Mouse (Mus musculus) liver, embryonic 14.5 days (tissue): ENCODE measurements around the gene Bag3. TPM values are rescaled to one million over a fixed set of nuclear protein-coding genes. Genes with fewer than 3 reads are reported as not detected.

Source experiments
- ATAC-seq: fragments of 200-750 bp; cut with Nextera tagmentation; 2 replicates; pipeline ENCODE4 v1.8.0; 2017; ENCODE audit warnings: moderate number of reproducible peaks, mild to moderate bottlenecking, moderate library complexity; ENCODE audit not compliant: insufficient read depth
- DNase-seq, 3 experiments: peaks; one replicate each; pipeline ENCODE4 v3.0.0-alpha.2; 2012 to 2013; ENCODE audit warnings: low read depth in 3 of 3, low spot score in 3 of 3
- H3K27ac ChIP-seq: fragments of 300-500 bp; sonication (generic); 2 replicates; pipeline ENCODE4 v1.5.1; 2014; ENCODE audit warnings: moderate library complexity, mild to moderate bottlenecking, control low read depth, inconsistent platforms
- H3K27me3 ChIP-seq: fragments of 300-500 bp; sonication (generic); 2 replicates; pipeline ENCODE4 v1.6.1; 2014; ENCODE audit warnings: mild to moderate bottlenecking, low read length, moderate library complexity; ENCODE audit not compliant: control insufficient read depth, insufficient read depth
- H3K36me3 ChIP-seq: fragments of 300-500 bp; sonication (generic); replicated peaks from 2 replicates; pipeline ENCODE4 v1.6.1; 2014; ENCODE audit warnings: low read depth; ENCODE audit not compliant: control insufficient read depth, insufficient read depth
- H3K4me1 ChIP-seq, 2 experiments: fragments of 200-500 bp in 1 of 2; fragments of 300-500 bp in 1 of 2; sonication (generic) in 1 of 2; replicated peaks; 2 replicates each; pipeline ENCODE4 v1.6.1; 2012 to 2014; ENCODE audit warnings: antibody characterized with exemption in 1 of 2, inconsistent platforms in 1 of 2, low read length in 1 of 2; ENCODE audit not compliant: control insufficient read depth in 2 of 2, insufficient read depth in 2 of 2
- H3K4me2 ChIP-seq: fragments of 300-500 bp; sonication (generic); 2 replicates; pipeline ENCODE4 v1.6.1; 2014; ENCODE audit warnings: low read depth, mild to moderate bottlenecking, control low read depth, moderate library complexity
- H3K4me3 ChIP-seq, 2 experiments: fragments of 200-500 bp in 1 of 2; fragments of 300-500 bp in 1 of 2; sonication (generic) in 1 of 2; 2 replicates each; pipeline ENCODE4 v1.5.1; 2012 to 2014; ENCODE audit warnings: low read depth in 2 of 2, low read length in 2 of 2, mild to moderate bottlenecking in 2 of 2, control low read depth in 1 of 2, inconsistent platforms in 1 of 2, moderate library complexity in 1 of 2; ENCODE audit not compliant: insufficient read depth in 1 of 2
- H3K9ac ChIP-seq: fragments of 300-500 bp; sonication (generic); replicated peaks from 2 replicates; pipeline ENCODE4 v1.6.1; 2014; ENCODE audit warnings: mild to moderate bottlenecking, control low read depth, moderate library complexity
- H3K9me3 ChIP-seq: fragments of 300-500 bp; sonication (generic); 2 replicates; pipeline ENCODE4 v1.6.1; 2016; ENCODE audit warnings: low read length, mixed read lengths; ENCODE audit not compliant: control insufficient read depth
- CTCF ChIP-seq: IDR thresholded peaks from 2 replicates; pipeline ENCODE4 v1.5.1; 2016; ENCODE audit warnings: antibody characterized with exemption, low read depth, control low read depth
- EP300 ChIP-seq: IDR thresholded peaks from 2 replicates; pipeline ENCODE4 v1.6.1; 2016; ENCODE audit warnings: antibody characterized with exemption, low read depth
- WGBS: fragments of 180-500 bp; shearing (Covaris S2); extraction: QIAGEN DNeasy Blood & Tissue Kit; methylation state at CpG from one replicate; pipeline ENCODE4 v1.1.7; 2014; ENCODE audit not compliant: insufficient replicate concordance; 5-methylcytosine and 5-hydroxymethylcytosine counted together
- polyA plus RNA-seq, 2 experiments: library from polyadenylated mRNA; depleted of rRNA in 1 of 2; stranded (reverse) in 1 of 2; unstranded in 1 of 2; fragments of >200 nt; fragmentation: Nextera tagmentation in 1 of 2; extraction: Ambion mirVana in 1 of 2; gene quantifications; 2 replicates each; pipeline versions ENCODE4 v1.2.1 to v1.2.3; 2012 to 2014

Gene Bag3
- polyA plus RNA-seq, 2 experiments = 2.7 to 3.0 TPM

GRCm38 (mm10) chr7:128577607-128578006 lies 54.2 kb downstream of the Bag3 start:
- H3K27ac ChIP-seq = no peak overlapping the region
- no peak overlapping the region for H3K4me2 ChIP-seq
- peaks cover 6 to 19% of the 10 kb centered on the region in 2 experiments; a peak in 3 of 4 replicates for H3K4me1 ChIP-seq
- TF ChIP-seq CTCF (no peak), EP300 (no peak)
- no peaks in the 10 kb centered on the region for H3K27me3 ChIP-seq
- DNase-seq (no peak), ATAC-seq (no peak)
- no peaks in the 10 kb centered on the region for H3K9me3 ChIP-seq
- H3K9ac ChIP-seq = no peak overlapping the region
- no peaks in the 10 kb centered on the region for H3K36me3 ChIP-seq
- H3K4me3 ChIP-seq = no peak overlapping the region
- 31% methylated on average over 1 of the region's 1 CpGs for WGBS

GRCm38 (mm10) chr7:128578199-128578945 lies 55.0 kb downstream of the Bag3 start:
- no peaks in the 10 kb centered on the region for H3K36me3 ChIP-seq
- no peak overlapping the region for H3K27ac ChIP-seq
- no peak overlapping the region for H3K9ac ChIP-seq
- H3K9me3 ChIP-seq = no peaks in the 10 kb centered on the region
- H3K4me2 ChIP-seq = no peak overlapping the region
- ATAC-seq = no peak
- H3K4me3 ChIP-seq = no peak overlapping the region
- H3K4me1 ChIP-seq = peaks cover 6 to 22% of the 10 kb centered on the region in 2 experiments; a peak in 3 of 4 replicates
- H3K27me3 ChIP-seq = no peaks in the 10 kb centered on the region
- no peak for TF ChIP-seq CTCF
- no peak for TF ChIP-seq EP300
- DNase-seq = no peak
- WGBS = 71% methylated on average over 10 of the region's 10 CpGs

GRCm38 (mm10) chr7:128579381-128579780 lies 56.0 kb downstream of the Bag3 start:
- no peaks in the 10 kb centered on the region for H3K27me3 ChIP-seq
- WGBS = 41% methylated on average over 2 of the region's 2 CpGs
- ATAC-seq (no peak), DNase-seq (no peak)
- no peaks in the 10 kb centered on the region for H3K9me3 ChIP-seq
- H3K4me3 ChIP-seq = no peak overlapping the region
- H3K9ac ChIP-seq = no peak overlapping the region
- H3K27ac ChIP-seq = no peak overlapping the region
- no peak overlapping the region for H3K4me2 ChIP-seq
- peaks cover 6 to 22% of the 10 kb centered on the region in 2 experiments; a peak in 3 of 4 replicates for H3K4me1 ChIP-seq
- no peaks in the 10 kb centered on the region for H3K36me3 ChIP-seq
- peak; percentile 31; the same call in 1 of the 2 replicates for TF ChIP-seq EP300
- TF ChIP-seq CTCF = no peak

- Histone ChIP-seq H3K27ac (no peak overlapping the region), H3K4me3 (no peak overlapping the region), H3K36me3 (no peaks in the 10 kb centered on the region), H3K4me2 (no peak overlapping the region), H3K9ac (no peak overlapping the region), H3K27me3 (no peaks in the 10 kb centered on the region), H3K9me3 (no peaks in the 10 kb centered on the region), H3K4me1 (peaks cover 6 to 22% of the 10 kb centered on the region in 2 experiments; a peak in 3 of 4 replicates)
- 44% methylated on average over 6 of the region's 6 CpGs for WGBS
- TF ChIP-seq EP300 (no peak), CTCF (no peak)
- ATAC-seq (0 out of 2 replicates have a peak, but pooled peaks have one; percentile 18), DNase-seq (no peak)
These were observed 56.9 kb downstream of the Bag3 start for GRCm38 (mm10) chr7:128580318-128580717.

- Histone ChIP-seq H3K9ac (no peak overlapping the region), H3K4me3 (no peak overlapping the region), H3K4me2 (no peak overlapping the region), H3K27me3 (no peaks in the 10 kb centered on the region), H3K27ac (no peak overlapping the region), H3K9me3 (no peaks in the 10 kb centered on the region), H3K4me1 (peaks cover 6 to 22% of the 10 kb centered on the region in 2 experiments; a peak in 3 of 4 replicates), H3K36me3 (no peaks in the 10 kb centered on the region)
- ATAC-seq = no peak
- 72% methylated on average over 15 of the region's 15 CpGs for WGBS
- no peak for DNase-seq
- TF ChIP-seq EP300 (no peak), CTCF (no peak)
These were observed 58.6 kb downstream of the Bag3 start for GRCm38 (mm10) chr7:128581864-128582484.
